Mouse (Mus musculus): ENCODE results near the gene Clasrp. TPM values are rescaled to one million over a fixed set of nuclear protein-coding genes. Genes with fewer than 3 reads are reported as not detected.

The Clasrp gene
- polyA plus RNA-seq, 1 experiment from 2014 or later: 41.6 TPM

GRCm38 (mm10) chr7:19632275-19632674, 28.0 kb upstream of the Clasrp start:
- Histone ChIP-seq H3K36me3 (replicated peaks; ENCODE audit: control insufficient read depth, insufficient read depth) (peaks cover 52% of the 10 kb centered on the region), H3K27me3 (ENCODE audit: control insufficient read depth, insufficient read depth, low read length) (no peaks in the 10 kb centered on the region), H3K4me1 (replicated peaks; ENCODE audit: control insufficient read depth, insufficient read depth, low read length) (0 out of 2 replicates have a peak, but pooled peaks cover 6% of the 10 kb centered on the region), H3K27ac (no peak overlapping the region), H3K9ac (no peak overlapping the region), H3K4me2 (replicated peaks) (no peak overlapping the region), H3K9me3 (ENCODE audit: control insufficient read depth, low read length) (no peaks in the 10 kb centered on the region), H3K4me3 (replicated peaks; ENCODE audit: low read length) (no peak overlapping the region)
- DNase-seq (ENCODE audit: low spot score): no peak
- no peak for ATAC-seq (ENCODE audit: low FRiP score)

GRCm38 (mm10) chr7:19629361-19629734, 25.1 kb upstream of the Clasrp start, which contains the start of gene Relb:
Gene Relb, minus strand, starts transcription at chr7:19629438.
- peak; percentile 93 for DNase-seq (ENCODE audit: low spot score)
- Histone ChIP-seq H3K27me3 (ENCODE audit: control insufficient read depth, insufficient read depth, low read length) (no peaks in the 10 kb centered on the region), H3K9ac (peak within 1 kb of the TSS; percentile 60), H3K4me2 (replicated peaks) (peak within 1 kb of the TSS; percentile 96), H3K9me3 (ENCODE audit: control insufficient read depth, low read length) (no peaks in the 10 kb centered on the region), H3K36me3 (replicated peaks; ENCODE audit: control insufficient read depth, insufficient read depth) (peaks cover 23% of the 10 kb centered on the region), H3K4me1 (replicated peaks; ENCODE audit: control insufficient read depth, insufficient read depth, low read length) (0 out of 2 replicates have a peak, but pooled peaks cover 6% of the 10 kb centered on the region), H3K4me3 (replicated peaks; ENCODE audit: low read length) (peak within 1 kb of the TSS; percentile 76), H3K27ac (peak within 1 kb of the TSS; percentile 76)
- peak; percentile 78 for ATAC-seq (ENCODE audit: low FRiP score)
- WGBS: 2% methylated on average over 23 of the region's 41 CpGs

GRCm38 (mm10) chr7:19628536-19629360, 24.5 kb upstream of the Clasrp start:
- ATAC-seq (ENCODE audit: low FRiP score): peak; percentile 84
- under 1% methylated on average over 52 of the region's 57 CpGs for WGBS

GRCm38 (mm10) chr7:19628192-19628535, 23.9 kb upstream of the Clasrp start:
- peak overlapping the region; percentile 96 for H3K4me2 ChIP-seq (replicated peaks)
- no peak overlapping the region for H3K9ac ChIP-seq
- peaks cover 12% of the 10 kb centered on the region for H3K36me3 ChIP-seq (replicated peaks; ENCODE audit: control insufficient read depth, insufficient read depth)
- ATAC-seq (ENCODE audit: low FRiP score): no peak
- WGBS: 17% methylated on average over 17 of the region's 17 CpGs
- no peak for DNase-seq (ENCODE audit: low spot score)
- 0 out of 2 replicates have a peak, but pooled peaks cover 6% of the 10 kb centered on the region for H3K4me1 ChIP-seq (replicated peaks; ENCODE audit: control insufficient read depth, insufficient read depth, low read length)
- no peaks in the 10 kb centered on the region for H3K9me3 ChIP-seq (ENCODE audit: control insufficient read depth, low read length)
- peak overlapping the region; percentile 76 for H3K4me3 ChIP-seq (replicated peaks; ENCODE audit: low read length)
- H3K27ac ChIP-seq: no peak overlapping the region
- H3K27me3 ChIP-seq (ENCODE audit: control insufficient read depth, insufficient read depth, low read length): no peaks in the 10 kb centered on the region

More at GRCm38 (mm10) chr7:19628536-19629360, 24.5 kb upstream of the Clasrp start:
- H3K4me3 ChIP-seq (replicated peaks; ENCODE audit: low read length): peak overlapping the region; percentile 76
- peak overlapping the region; percentile 76 for H3K27ac ChIP-seq
- peak; percentile 75 for DNase-seq (ENCODE audit: low spot score)
- no peaks in the 10 kb centered on the region for H3K27me3 ChIP-seq (ENCODE audit: control insufficient read depth, insufficient read depth, low read length)
- H3K36me3 ChIP-seq (replicated peaks; ENCODE audit: control insufficient read depth, insufficient read depth): peaks cover 17% of the 10 kb centered on the region
- H3K4me1 ChIP-seq (replicated peaks; ENCODE audit: control insufficient read depth, insufficient read depth, low read length): 0 out of 2 replicates have a peak, but pooled peaks cover 6% of the 10 kb centered on the region
- H3K9ac ChIP-seq: peak overlapping the region; percentile 60
- peak overlapping the region; percentile 96 for H3K4me2 ChIP-seq (replicated peaks)
- no peaks in the 10 kb centered on the region for H3K9me3 ChIP-seq (ENCODE audit: control insufficient read depth, low read length)

GRCm38 (mm10) chr7:19627721-19628120, 23.4 kb upstream of the Clasrp start:
- no peak overlapping the region for H3K27ac ChIP-seq
- H3K9ac ChIP-seq: no peak overlapping the region
- 66% methylated on average over 3 of the region's 3 CpGs for WGBS
- no peaks in the 10 kb centered on the region for H3K9me3 ChIP-seq (ENCODE audit: control insufficient read depth, low read length)
- no peaks in the 10 kb centered on the region for H3K27me3 ChIP-seq (ENCODE audit: control insufficient read depth, insufficient read depth, low read length)
- DNase-seq (ENCODE audit: low spot score) (no peak), ATAC-seq (ENCODE audit: low FRiP score) (no peak)
- peaks cover 7% of the 10 kb centered on the region for H3K36me3 ChIP-seq (replicated peaks; ENCODE audit: control insufficient read depth, insufficient read depth)
- peak overlapping the region; percentile 76; the same call in 1 of the 2 replicates for H3K4me3 ChIP-seq (replicated peaks; ENCODE audit: low read length)
- peak overlapping the region; percentile 96 for H3K4me2 ChIP-seq (replicated peaks)
- 0 out of 2 replicates have a peak, but pooled peaks cover 6% of the 10 kb centered on the region for H3K4me1 ChIP-seq (replicated peaks; ENCODE audit: control insufficient read depth, insufficient read depth, low read length)

GRCm38 (mm10) chr7:19623433-19623832, 19.1 kb upstream of the Clasrp start:
- H3K4me1 ChIP-seq (replicated peaks; ENCODE audit: control insufficient read depth, insufficient read depth, low read length): 0 out of 2 replicates have a peak, but pooled peaks cover 3% of the 10 kb centered on the region
- ATAC-seq (ENCODE audit: low FRiP score) (no peak), DNase-seq (ENCODE audit: low spot score) (no peak)
- H3K9me3 ChIP-seq (ENCODE audit: control insufficient read depth, low read length): no peaks in the 10 kb centered on the region
- no peak overlapping the region for H3K9ac ChIP-seq
- no peaks in the 10 kb centered on the region for H3K36me3 ChIP-seq (replicated peaks; ENCODE audit: control insufficient read depth, insufficient read depth)
- no peak overlapping the region for H3K4me2 ChIP-seq (replicated peaks)
- H3K27ac ChIP-seq: no peak overlapping the region
- H3K4me3 ChIP-seq (replicated peaks; ENCODE audit: low read length): no peak overlapping the region
- no peaks in the 10 kb centered on the region for H3K27me3 ChIP-seq (ENCODE audit: control insufficient read depth, insufficient read depth, low read length)
- 67% methylated on average over 2 of the region's 2 CpGs for WGBS

- H3K27me3 ChIP-seq (ENCODE audit: control insufficient read depth, insufficient read depth, low read length): no peaks in the 10 kb centered on the region
- H3K4me1 ChIP-seq (replicated peaks; ENCODE audit: control insufficient read depth, insufficient read depth, low read length): no peaks in the 10 kb centered on the region
- 45% methylated on average over 6 of the region's 6 CpGs for WGBS
- no peaks in the 10 kb centered on the region for H3K9me3 ChIP-seq (ENCODE audit: control insufficient read depth, low read length)
- ATAC-seq (ENCODE audit: low FRiP score) (no peak), DNase-seq (ENCODE audit: low spot score) (no peak)
- H3K4me2 ChIP-seq (replicated peaks): no peak overlapping the region
- no peak overlapping the region for H3K4me3 ChIP-seq (replicated peaks; ENCODE audit: low read length)
- no peaks in the 10 kb centered on the region for H3K36me3 ChIP-seq (replicated peaks; ENCODE audit: control insufficient read depth, insufficient read depth)
- H3K27ac ChIP-seq: no peak overlapping the region
- H3K9ac ChIP-seq: no peak overlapping the region
These were observed 18.0 kb upstream of the Clasrp start for GRCm38 (mm10) chr7:19622241-19622640.

GRCm38 (mm10) chr7:19620811-19621210, 16.5 kb upstream of the Clasrp start:
- ATAC-seq (ENCODE audit: low FRiP score) (no peak), DNase-seq (ENCODE audit: low spot score) (no peak)
- WGBS: 93% methylated on average over 7 of the region's 7 CpGs
- H3K9ac ChIP-seq: no peak overlapping the region
- no peak overlapping the region for H3K27ac ChIP-seq
- no peaks in the 10 kb centered on the region for H3K9me3 ChIP-seq (ENCODE audit: control insufficient read depth, low read length)
- no peak overlapping the region for H3K4me3 ChIP-seq (replicated peaks; ENCODE audit: low read length)
- H3K36me3 ChIP-seq (replicated peaks; ENCODE audit: control insufficient read depth, insufficient read depth): no peaks in the 10 kb centered on the region
- H3K27me3 ChIP-seq (ENCODE audit: control insufficient read depth, insufficient read depth, low read length): no peaks in the 10 kb centered on the region
- H3K4me1 ChIP-seq (replicated peaks; ENCODE audit: control insufficient read depth, insufficient read depth, low read length): no peaks in the 10 kb centered on the region
- no peak overlapping the region for H3K4me2 ChIP-seq (replicated peaks)

- peak overlapping the region; percentile 50 for H3K4me2 ChIP-seq (replicated peaks)
- no peaks in the 10 kb centered on the region for H3K27me3 ChIP-seq (ENCODE audit: control insufficient read depth, insufficient read depth, low read length)
- ATAC-seq (ENCODE audit: low FRiP score) (peak; percentile 84), DNase-seq (ENCODE audit: low spot score) (peak; percentile 91)
- no peak overlapping the region for H3K27ac ChIP-seq
- 6% methylated on average over 35 of the region's 35 CpGs for WGBS
- H3K36me3 ChIP-seq (replicated peaks; ENCODE audit: control insufficient read depth, insufficient read depth): no peaks in the 10 kb centered on the region
- H3K9ac ChIP-seq: peak overlapping the region; percentile 57
- peak overlapping the region; percentile 26 for H3K4me3 ChIP-seq (replicated peaks; ENCODE audit: low read length)
- no peaks in the 10 kb centered on the region for H3K4me1 ChIP-seq (replicated peaks; ENCODE audit: control insufficient read depth, insufficient read depth, low read length)
- no peaks in the 10 kb centered on the region for H3K9me3 ChIP-seq (ENCODE audit: control insufficient read depth, low read length)
These were observed 14.9 kb upstream of the Clasrp start for GRCm38 (mm10) chr7:19619004-19619801.
